Mouse (Mus musculus) liver, embryonic 14.5 days (tissue): ENCODE measurements at regions not wholly inside any gene's neighbourhood (a gene's known extent, or its start where the extent isn't known, plus 50 kb on each side); places are given as distances from the start of the nearest gene placed in this dataset.

Experiments
- CTCF ChIP-seq: IDR thresholded peaks from 2 replicates; pipeline ENCODE4 v1.5.1; 2016; ENCODE audit warnings: antibody characterized with exemption, low read depth, control low read depth
- EP300 ChIP-seq: IDR thresholded peaks from 2 replicates; pipeline ENCODE4 v1.6.1; 2016; ENCODE audit warnings: antibody characterized with exemption, low read depth

- TF ChIP-seq CTCF (no peak), EP300 (no peak)
Measured at GRCm38 (mm10) chr16:49361731-49362130, 304.4 kb downstream of the Myh15 start.
